9 mouse cellular contexts compared by ENCODE assay signal in genomic region chr19:25622291-25623251, GRCm38 (mm10). TPM values are rescaled to one million over a fixed set of nuclear protein-coding genes. Genes with fewer than 3 reads are reported as not detected.
DNase-seq lines count a peak whose midpoint lies in the region; ATAC-seq lines count a peak whose summit lies in the region.
"Had no signal": no experiment of that assay in that cellular context is flagged by ENCODE, and none has a peak within 500 bp of the region (broad histone marks: within the 10 kb centered on the region; RNA-seq: fewer than 3 reads in every experiment).

No protein-coding gene starts in this region.

- WGBS in intestine, embryonic 16.5 days, result 28% methylated on average over 54 of the region's 54 CpGs
- 30% methylated on average over 54 of the region's 54 CpGs for WGBS in limb, embryonic 11.5 days
- WGBS in midbrain, embryonic 10.5 days, result 32% methylated on average over 54 of the region's 54 CpGs

- peaks cover 68% of the 10 kb centered on the region for H3K27me3 ChIP-seq in intestine, embryonic 16.5 days (replicated peaks; ENCODE audit: control insufficient read depth, insufficient read depth, low read length)
- H3K27me3 ChIP-seq in limb, embryonic 11.5 days (ENCODE audit: control insufficient read depth, insufficient read depth, low read length), result peaks cover 43% of the 10 kb centered on the region
- peaks cover 100% of the 10 kb centered on the region for H3K27me3 ChIP-seq in midbrain, embryonic 10.5 days (ENCODE audit: low read depth, poor library complexity, severe bottlenecking)

- no peaks in the 10 kb centered on the region for H3K36me3 ChIP-seq in intestine, embryonic 16.5 days (ENCODE audit: control insufficient read depth, insufficient read depth, low read length)
- H3K36me3 ChIP-seq in limb, embryonic 11.5 days (ENCODE audit: control insufficient read depth, insufficient read depth, low read length), result no peaks in the 10 kb centered on the region
- no peaks in the 10 kb centered on the region for H3K36me3 ChIP-seq in midbrain, embryonic 10.5 days

- H3K4me3 ChIP-seq in intestine, embryonic 16.5 days (ENCODE audit: low read length), result peak overlapping the region; percentile 27
- no peak overlapping the region; the same call in 1 of the 2 replicates for H3K4me3 ChIP-seq in limb, embryonic 11.5 days (ENCODE audit: low read depth, low read length)
- peak overlapping the region; percentile 45 for H3K4me3 ChIP-seq in midbrain, embryonic 10.5 days

- ATAC-seq in intestine, embryonic 16.5 days, result peak; percentile 55; the same call in 1 of the 2 replicates
- ATAC-seq in limb, embryonic 11.5 days (ENCODE audit: insufficient number of reproducible peaks, low FRiP score, low TSS enrichment, low read depth), result peak; percentile 78; the same call in 1 of the 2 replicates

- DNase-seq in adrenal gland, adult 18-20 months (ENCODE audit: low spot score in 2 of 2), result peak; percentile 74 to 78
- peak; percentile 84 for DNase-seq in embryo, embryonic 10 days (ENCODE audit: low spot score)
- peak; percentile 69 to 73 for DNase-seq in gastrocnemius, postnatal 4 days (ENCODE audit: low spot score in 2 of 2)
- DNase-seq in limb, embryonic 11.5 days (ENCODE audit: low spot score), result peak; percentile 86
- peak; percentile 84 for DNase-seq in midbrain, embryonic 10.5 days (ENCODE audit: low spot score)
- DNase-seq in right cerebral cortex, postnatal 4 days, result peak; percentile 77
- no peak for DNase-seq in adipocyte (ENCODE audit: low spot score)

- 0 out of 2 replicates have a peak, but pooled peaks cover 3% of the 10 kb centered on the region for H3K4me1 ChIP-seq in intestine, embryonic 16.5 days (ENCODE audit: control insufficient read depth, insufficient read depth, low read length)
- H3K4me1 ChIP-seq in limb, embryonic 11.5 days (ENCODE audit: control insufficient read depth, insufficient read depth, low read length), result no peaks in the 10 kb centered on the region
- peaks cover 14% of the 10 kb centered on the region for H3K4me1 ChIP-seq in midbrain, embryonic 10.5 days

- H3K27ac ChIP-seq in intestine, embryonic 16.5 days (ENCODE audit: low read length), result no peak overlapping the region
- H3K27ac ChIP-seq in limb, embryonic 11.5 days (replicated peaks; ENCODE audit: low read depth, low read length), result no peak overlapping the region
- no peak overlapping the region for H3K27ac ChIP-seq in midbrain, embryonic 10.5 days (replicated peaks)

- no peaks in the 10 kb centered on the region for H3K9me3 ChIP-seq in intestine, embryonic 16.5 days (ENCODE audit: control insufficient read depth, low read length)
- no peaks in the 10 kb centered on the region for H3K9me3 ChIP-seq in limb, embryonic 11.5 days (ENCODE audit: control insufficient read depth, low read length)
- H3K9me3 ChIP-seq in midbrain, embryonic 10.5 days (replicated peaks), result no peaks in the 10 kb centered on the region

- peak overlapping the region; percentile 14; the same call in 1 of the 2 replicates for H3K9ac ChIP-seq in intestine, embryonic 16.5 days (ENCODE audit: low read depth, low read length)
- no peak overlapping the region for H3K9ac ChIP-seq in limb, embryonic 11.5 days (ENCODE audit: low read length)

- H3K4me2 ChIP-seq in intestine, embryonic 16.5 days (ENCODE audit: low read depth, low read length), result peak overlapping the region; percentile 50
- peak overlapping the region; percentile 41 for H3K4me2 ChIP-seq in limb, embryonic 11.5 days (ENCODE audit: low read depth, severe bottlenecking)

RNA-seq across cellular contexts. Expression of gene Dmrt3, which starts 12.5 kb away (rescaled TPM):
- total RNA-seq in adrenal gland, adult 18-20 months (2021), result not detected
- not detected for total RNA-seq in gastrocnemius, postnatal 4 days (2021)
- 0.15 and 0.20 TPM in 2 replicates for polyA plus RNA-seq in intestine, embryonic 16.5 days (2015; fragmentation: Nextera tagmentation; extraction: Ambion mirVana)
- polyA plus RNA-seq in limb, embryonic 11.5 days (2014; fragmentation: Nextera tagmentation; extraction: Ambion mirVana), result 0.05 and 0.07 TPM in 2 replicates
- polyA plus RNA-seq in midbrain, embryonic 10.5 days (2016; fragmentation: Nextera tagmentation; extraction: Ambion mirVana), result 0.39 and 2.1 TPM in 2 replicates
- polyA plus RNA-seq: frontal cortex, adult 2 months had no signal

RNA-seq across cellular contexts. Expression of gene Dmrt2, which starts 49.6 kb away (rescaled TPM):
- total RNA-seq in adrenal gland, adult 18-20 months (2021), result 1 to 10 TPM; 3.5 to 9.6 TPM
- 10 to 100 TPM; 11.4 to 13.9 TPM for total RNA-seq in gastrocnemius, postnatal 4 days (2021)
- 0.11 and 0.12 TPM in 2 replicates for polyA plus RNA-seq in intestine, embryonic 16.5 days (2015; fragmentation: Nextera tagmentation; extraction: Ambion mirVana)
- 11.1 and 11.5 TPM in 2 replicates for polyA plus RNA-seq in limb, embryonic 11.5 days (2014; fragmentation: Nextera tagmentation; extraction: Ambion mirVana)
- 0.05 and 0.16 TPM in 2 replicates for polyA plus RNA-seq in midbrain, embryonic 10.5 days (2016; fragmentation: Nextera tagmentation; extraction: Ambion mirVana)

Comparison
In these comparisons a context has a peak if more than half of its experiments do, and no peak if none do; other contexts are left out.
1. RNA of gene Dmrt2, which starts 49.6 kb away (polyA plus RNA-seq): 11.1 to 11.5 TPM in limb, embryonic 11.5 days; 0.05 to 0.16 TPM in midbrain, embryonic 10.5 days and 0.11 to 0.12 TPM in intestine, embryonic 16.5 days; every median in the first group is over 10 times any median in the second.